Mouse (Mus musculus): ENCODE measurements around the gene Bod1.

Bod1 gene

DNA sequence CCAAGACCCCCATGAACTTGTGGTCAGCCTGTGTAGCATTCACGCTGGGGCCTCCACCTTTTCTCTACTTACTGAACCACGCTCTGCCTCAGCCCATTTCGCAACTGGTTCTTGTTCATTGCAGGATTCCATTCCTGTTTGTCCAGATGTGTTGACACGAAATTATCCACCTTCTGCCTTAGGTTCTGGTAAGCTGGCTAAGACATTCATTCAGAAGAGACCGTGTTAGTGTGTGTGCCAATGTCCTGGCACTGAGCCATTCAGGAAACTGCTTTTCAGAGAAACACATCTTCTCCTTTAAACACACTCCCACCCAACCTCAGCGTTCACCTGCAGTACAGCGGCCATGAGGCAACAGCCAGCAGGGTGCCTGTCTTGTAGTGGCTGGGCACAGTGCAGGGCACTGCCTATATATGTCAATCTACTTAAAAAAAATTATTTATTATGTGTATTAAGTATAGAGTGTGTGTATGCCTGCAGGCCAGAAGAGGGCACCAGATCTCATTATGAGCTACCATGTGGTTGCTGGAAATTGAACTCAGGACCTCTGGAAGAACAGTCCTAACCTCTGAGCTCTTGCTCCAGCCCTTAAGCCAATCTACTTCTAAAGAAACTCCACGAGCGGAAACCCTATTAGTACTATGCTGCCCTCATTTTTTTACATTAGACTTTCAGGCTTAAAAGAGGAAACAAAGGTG, 2.4 kb downstream of the Bod1 start:
- DNase-seq (ENCODE audit: low read depth, low spot score) = no peak

DNA sequence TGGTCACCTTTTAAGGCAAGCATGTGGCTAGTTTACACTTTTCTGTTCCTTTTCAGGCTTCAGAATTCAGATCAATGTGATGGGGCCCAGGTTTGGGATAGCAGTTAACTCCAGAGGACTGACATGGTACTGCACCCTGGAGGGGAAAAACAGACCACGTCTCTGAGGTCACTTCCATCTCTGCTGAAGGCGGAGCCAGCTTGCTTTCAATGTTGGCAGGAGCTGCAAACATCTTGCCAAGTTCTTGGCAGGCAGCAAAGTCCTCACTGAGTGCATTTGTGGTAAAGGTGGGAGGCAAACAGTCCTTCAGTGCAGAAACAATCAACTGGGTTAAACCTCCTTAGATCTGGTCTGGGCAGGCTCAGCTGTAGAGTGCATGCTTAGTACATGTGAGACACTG, 7.5 kb downstream of the Bod1 start:
- DNase-seq (ENCODE audit: low read depth, low spot score) = no peak

DNA sequence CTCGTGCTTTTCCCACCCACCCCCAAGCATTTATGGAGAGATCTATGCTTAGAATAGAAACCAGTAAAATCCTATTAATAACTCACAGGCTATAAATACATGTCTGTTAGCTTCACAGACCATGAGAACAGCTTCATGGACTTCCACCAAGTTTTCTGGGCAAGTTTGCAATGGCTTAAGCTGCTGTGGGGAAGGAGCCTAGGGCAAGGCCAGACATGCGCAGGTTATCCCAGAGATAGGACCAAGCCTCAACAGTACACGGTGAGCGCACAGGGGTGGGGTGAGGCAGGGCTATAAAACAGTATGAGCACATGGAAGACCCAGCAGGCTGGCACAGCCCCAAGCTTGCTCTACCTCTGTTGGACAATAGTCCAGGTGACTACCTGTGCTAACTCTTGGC, 8.2 kb downstream of the Bod1 start:
- DNase-seq (ENCODE audit: low read depth, low spot score) = no peak

DNA sequence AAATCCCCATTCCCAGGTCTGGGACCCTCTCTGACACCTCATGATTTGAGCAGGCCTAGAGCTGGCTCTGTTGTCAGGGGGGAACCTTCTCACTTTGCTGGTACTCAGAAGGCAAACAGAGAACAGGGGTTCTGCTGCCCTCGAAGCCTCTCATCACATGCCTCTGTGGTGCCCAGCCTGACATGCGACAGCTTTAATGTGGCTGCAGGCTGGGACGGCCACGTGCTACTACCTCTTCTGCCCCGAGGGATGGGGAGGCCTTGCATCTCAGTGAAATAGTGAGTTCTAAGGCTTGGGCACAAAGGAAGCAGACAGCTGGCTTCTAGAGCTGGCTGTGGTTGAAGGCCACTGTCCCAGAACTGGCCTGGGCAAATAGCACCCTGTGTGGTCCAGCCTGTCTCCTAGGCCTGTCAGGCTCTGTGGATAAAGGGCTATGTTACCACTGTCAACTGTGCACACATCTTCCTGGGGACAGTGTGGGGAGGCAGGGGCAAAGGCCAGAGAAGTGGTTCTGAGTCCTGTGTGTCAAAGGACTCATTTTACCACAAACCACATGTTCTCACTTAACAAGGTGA, 8.7 kb downstream of the Bod1 start:
- no peak for DNase-seq (ENCODE audit: low read depth, low spot score)

DNA sequence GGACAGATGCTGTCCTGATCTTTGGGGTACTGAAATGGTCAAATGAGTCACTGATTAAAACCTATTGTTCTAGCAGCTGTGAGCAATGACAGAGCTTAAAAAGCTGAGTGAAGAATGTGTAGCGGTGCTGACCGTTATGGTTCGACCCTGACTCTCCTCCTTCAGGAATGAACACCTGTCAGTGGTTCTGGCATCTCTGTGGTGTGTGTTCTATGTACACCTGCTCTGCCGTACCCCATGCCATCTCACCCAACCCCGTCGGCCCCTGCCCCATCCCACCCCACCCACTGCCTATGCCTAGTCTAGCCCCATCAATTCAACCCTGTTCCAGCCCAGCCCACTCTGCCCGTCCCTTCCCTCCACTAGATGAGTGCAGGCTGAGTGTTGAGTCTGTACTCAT, 9.5 kb downstream of the Bod1 start:
- no peak for DNase-seq (ENCODE audit: low read depth, low spot score)

DNA sequence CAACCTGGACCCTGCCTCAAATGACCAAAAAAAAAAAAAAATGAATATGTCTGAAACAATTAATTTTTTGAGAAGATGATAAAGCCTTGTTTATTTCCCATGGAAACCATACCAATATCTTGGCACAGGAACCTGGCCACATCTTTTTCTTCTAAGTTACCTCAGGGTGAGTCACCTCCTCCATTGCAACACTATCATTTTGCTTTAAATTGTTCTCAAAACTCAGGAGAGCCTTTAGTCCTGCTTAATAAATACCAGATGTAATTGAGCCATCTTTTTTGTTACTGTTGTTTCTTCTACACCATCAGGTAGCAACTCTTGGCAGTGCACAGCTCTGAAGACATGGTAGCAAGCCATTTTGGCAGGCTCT, 13.9 kb downstream of the Bod1 start:
- no peak for DNase-seq (ENCODE audit: low read depth, low spot score)

DNA sequence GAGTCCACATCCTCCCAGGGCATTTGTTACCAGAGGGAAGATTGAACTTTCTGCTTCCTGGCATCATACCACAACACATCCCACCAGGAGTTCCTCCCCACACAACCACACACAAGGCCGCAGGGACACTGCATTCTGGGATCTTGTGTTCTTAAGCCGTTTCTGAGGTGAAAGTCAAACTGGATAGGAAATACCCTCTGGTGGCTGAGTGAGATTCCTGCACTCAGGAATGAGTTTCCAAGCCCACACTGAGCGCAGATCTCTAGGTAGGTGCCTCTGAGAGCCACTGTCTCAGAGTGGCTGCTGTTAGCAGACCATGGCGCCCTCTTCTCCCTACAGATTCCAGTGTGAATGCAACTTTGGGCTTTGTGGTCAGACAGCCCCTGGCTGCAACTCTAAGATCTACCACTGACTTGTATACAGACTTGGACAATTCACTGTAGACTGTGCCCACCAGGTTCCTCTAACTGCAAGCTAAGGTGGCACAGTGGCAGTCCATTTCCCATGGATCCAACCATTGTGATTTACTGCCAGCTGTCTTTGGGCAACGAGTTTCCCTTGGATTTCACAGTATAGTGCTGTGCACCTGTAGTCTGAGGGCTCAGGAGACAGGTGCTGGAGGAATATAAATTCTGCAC, 14.4 kb downstream of the Bod1 start:
- DNase-seq (ENCODE audit: low read depth, low spot score) = no peak

DNA sequence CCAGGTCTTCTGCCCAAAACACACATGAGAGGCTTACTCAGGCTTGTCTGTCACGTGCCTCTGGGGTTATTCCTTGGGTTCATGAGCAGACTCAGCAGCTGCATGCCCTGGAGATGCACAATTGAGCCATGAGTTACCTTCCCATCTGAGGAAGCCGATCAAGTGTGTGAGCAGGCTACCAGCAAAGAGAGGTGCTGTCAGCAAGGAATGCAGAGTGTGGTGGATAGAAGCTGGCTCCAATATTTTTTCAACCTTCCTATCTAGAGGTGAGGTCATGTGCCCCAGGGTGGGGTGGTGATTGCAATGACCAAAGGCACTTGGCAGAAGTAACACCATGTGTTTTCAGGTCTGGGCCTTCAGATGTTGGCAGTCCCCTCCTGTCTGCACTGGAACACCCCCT, 22.2 kb downstream of the Bod1 start:
- no peak for DNase-seq (ENCODE audit: low read depth, low spot score)

DNA sequence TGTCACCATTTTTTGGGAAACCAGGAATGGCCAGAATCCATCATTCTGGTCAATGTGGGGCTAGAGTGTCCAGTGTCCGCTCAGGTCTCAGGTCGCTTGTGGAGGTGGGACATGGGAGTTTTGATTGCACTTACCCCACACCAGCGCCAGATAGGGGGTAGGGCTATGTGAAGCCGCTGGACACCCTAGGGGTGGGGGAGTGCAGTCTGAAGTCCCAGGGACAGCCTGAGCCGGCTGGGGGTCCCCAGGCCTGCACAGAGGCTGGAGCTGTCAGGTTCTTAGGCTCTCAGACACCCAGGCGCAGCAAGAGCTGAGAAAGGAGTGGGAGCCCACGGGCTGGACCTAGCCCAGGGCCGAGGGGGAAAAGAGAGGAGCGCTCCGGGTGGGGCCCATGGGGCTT, 24.4 kb downstream of the Bod1 start:
- DNase-seq (ENCODE audit: low read depth, low spot score) = no peak

DNA sequence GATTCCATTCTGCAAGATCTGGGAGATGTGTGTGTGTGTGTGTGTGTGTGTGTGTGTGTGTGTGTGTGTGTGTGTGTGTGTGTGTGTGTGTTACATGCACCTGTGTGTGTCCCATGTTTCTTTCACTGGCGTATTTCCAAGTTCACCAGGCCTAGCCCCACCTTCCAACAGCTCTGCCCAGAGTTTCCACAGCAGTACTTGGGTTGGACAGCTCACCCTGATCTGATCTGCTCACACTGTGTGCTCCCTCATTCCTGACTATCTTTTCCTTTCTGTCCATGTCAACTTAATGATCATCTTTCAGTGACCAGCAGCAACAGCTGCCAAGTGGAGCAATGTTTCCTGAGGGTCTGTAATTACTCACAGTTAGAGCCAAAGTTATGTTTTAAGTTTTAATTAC, 25.1 kb downstream of the Bod1 start:
- DNase-seq (ENCODE audit: low read depth, low spot score) = no peak

DNA sequence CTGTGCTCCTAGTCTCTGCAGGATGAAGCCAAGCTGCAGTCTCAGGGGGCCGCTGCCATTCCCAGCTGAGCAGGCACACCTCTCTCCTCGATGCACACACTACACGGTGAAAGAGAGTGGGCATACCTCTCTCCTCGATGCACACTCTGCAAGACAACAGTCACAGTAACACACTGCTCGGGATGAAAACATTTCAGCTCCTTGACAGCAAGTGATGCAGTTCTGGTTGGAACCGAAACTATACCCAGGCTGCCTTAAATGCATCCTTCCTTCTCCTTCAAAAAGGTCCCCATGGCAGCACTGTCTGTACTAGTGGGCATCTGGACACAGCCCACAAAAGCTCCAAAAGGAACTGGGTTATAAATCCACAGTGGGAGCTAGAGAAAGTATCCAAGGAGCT, 28.6 kb downstream of the Bod1 start:
- DNase-seq (ENCODE audit: low read depth, low spot score) = no peak

DNA sequence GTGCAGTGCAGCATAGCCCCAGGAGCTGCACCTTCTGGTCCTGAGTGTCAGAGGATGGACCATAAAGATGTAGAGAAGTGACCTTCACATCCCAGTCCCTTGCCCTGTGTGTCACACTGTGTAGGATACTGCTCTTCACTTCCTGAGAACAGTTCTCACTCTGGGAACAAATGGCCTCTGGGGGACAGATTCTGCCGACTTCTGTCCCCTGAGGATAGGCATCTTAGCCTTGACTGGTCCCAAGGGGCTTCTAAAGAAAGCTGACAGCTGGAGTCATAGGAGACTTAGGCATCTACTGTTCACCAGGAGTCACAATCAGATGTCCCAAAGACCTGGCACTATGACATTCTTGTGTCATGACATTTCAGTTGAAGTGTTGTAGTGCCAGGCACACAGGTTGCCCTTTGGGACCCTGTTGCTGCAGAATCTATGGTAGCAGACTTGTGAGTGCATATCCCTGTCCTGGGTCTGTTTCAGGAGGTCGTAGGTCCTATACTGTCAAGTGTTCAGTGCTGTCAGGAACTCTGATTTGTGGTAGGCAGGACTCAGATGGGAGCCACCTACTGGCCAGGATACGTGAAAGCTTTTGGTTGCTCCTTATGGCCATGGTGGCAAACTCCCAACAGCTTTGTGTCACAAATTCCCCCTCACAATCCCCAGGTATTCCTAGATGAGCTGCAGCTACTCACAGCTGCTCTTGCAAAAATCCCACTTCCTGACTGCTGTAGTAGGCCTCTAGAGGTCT, 30.4 kb downstream of the Bod1 start:
- no peak for DNase-seq (ENCODE audit: low read depth, low spot score)

DNA sequence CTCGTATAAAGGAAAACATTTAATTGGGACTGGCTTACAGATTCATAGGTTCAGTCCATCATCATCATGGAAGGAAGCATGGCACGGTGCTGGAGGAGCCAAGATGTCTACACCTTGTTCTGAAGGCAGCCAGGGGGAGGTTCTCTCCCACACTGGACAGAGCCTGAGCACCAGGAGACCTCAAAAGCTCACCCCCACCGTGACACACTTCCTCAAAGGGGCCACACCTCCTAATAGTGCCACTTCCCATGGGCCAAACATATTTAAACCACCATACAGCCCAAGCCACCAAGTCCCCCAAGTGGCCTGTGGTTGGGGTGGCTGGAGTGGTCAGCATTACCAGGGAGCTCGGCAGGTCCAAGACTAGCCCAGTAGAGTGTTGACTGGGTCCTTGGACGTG, 31.5 kb downstream of the Bod1 start:
- DNase-seq (ENCODE audit: low read depth, low spot score) = no peak

DNA sequence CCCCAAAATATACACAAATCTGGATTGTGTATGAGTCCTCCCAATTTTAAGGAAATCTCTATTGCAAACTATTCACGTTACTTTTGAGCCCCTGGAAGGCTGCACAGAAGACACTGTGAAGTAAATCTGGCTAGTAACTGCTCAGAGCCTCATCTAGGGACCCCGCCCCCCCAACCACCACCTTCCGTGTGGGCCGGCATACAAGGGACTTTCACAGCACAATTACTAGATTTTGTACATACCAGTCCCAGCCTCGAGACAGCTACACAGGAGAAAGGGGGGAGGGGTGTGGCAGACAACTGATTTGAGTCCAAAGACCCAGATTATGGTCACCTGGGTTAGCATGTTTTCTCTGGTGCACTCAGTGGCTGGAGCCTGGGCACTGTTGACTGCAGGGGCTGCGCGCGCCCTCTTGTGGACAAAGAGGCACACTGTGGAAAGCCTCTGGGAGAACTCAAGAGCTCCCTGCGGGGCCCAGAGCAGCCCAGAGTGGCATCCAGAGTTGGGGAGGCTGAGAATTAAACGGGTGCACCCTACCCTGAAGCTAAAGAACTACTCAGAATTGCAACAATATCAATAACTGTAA, 33.8 kb downstream of the Bod1 start:
- DNase-seq (ENCODE audit: low read depth, low spot score) = peak; percentile 58

DNA sequence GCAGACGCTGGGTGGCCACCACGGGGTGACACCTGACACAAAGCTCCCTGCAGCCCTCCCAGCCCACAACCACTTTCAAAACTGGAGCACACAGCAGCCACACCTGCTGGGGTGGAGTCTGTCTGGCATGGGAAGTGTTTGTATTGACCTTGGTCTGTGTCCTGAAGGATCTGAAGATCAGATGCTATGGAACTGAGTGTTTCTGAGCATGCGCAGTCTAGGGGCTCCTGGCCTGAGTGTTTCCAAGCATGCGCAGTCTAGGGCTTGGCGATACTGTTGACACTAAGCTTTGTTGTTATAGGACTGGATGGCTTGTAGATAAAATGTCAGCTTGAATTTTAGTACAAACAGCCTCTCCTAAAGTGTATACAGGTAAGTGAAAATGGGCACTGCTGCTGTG, 43.0 kb downstream of the Bod1 start:
- no peak for DNase-seq (ENCODE audit: low read depth, low spot score)

DNA sequence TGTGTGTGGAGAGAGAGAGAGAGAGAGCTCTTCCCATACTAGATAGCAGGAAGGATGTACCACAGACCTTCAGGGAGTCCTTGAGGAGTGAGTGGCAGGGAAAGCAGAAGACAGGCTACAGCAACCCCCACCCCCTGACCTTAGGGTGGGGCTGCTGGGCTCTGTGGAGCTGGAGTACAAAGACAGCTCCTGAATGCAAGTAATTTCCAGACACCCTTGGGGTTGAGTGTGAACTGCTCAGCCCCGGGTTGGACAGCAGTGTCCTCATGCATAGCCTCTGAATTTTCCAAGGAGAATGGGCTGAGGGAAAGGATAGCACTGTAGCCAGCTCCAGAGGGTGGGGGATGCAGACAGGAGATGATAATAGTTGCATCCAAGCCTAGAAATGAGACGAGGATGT, 50.9 kb downstream of the Bod1 start:
- DNase-seq (ENCODE audit: low read depth, low spot score) = no peak

DNA sequence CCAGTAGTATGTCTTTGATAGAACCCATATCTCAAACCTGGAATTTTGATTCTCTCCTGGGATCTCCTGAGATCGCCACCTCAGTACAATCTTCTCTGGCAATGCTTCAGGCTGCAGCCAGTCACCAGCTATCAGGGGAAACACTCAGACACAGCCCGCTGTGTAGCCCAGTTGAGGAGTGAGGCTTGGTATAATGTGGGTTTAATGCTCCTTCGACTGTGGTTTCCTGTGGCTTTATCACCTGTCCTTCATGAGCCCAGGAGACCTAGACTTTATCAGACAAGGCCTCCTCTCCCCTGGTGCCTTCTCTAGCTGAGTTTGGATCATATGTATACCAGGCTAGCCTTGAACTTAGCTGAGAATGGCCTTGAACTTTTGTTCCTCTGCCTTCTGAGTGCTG, 53.9 kb downstream of the Bod1 start:
- no peak for DNase-seq (ENCODE audit: low read depth, low spot score)

DNA sequence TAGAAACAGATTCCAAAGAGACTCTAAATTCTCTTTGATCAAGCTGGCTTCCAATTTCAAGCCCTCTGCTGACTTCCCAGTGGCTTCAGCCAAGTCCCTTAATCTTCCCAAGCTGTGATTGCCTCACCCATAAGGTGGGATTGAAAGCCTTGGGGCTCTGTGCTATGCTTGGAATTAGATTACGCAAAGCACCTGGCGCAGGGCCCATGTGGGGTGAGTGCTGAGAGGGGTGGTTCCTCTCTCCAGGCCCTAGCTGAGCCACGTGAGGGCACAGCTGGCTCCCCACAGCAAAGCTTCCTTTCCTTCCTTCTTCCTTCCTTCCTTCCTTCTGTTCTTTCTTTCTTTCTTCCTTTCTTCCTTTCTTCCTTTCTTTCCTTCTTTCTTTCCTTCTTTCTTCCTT, 54.4 kb downstream of the Bod1 start:
- DNase-seq (ENCODE audit: low read depth, low spot score) = no peak

DNA sequence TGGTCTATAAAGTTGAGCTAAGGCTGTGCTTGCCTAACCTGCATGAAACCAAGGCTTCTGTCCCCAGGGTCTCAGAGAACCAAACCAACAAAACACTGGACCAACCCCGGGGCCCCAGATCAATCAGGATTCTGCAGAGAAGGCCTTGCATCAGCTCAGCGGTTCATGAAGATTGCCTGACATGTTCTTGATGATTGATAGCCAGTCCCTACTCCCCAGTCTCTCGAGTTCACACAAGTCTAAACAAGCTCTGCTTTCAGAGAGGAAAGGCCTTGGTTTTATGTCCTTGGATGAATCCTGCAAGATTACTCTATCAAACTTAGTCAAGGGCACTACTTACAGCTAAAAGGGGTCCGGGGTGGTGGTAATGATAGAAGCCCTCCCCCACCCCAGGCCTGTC, 55.0 kb downstream of the Bod1 start:
- DNase-seq (ENCODE audit: low read depth, low spot score) = no peak
